Comparison of ENCODE assay signal across 8 mouse cellular contexts in genomic region chr2:84738271-84738911, GRCm38 (mm10). TPM values are rescaled to one million over a fixed set of nuclear protein-coding genes. Genes with fewer than 3 reads are reported as not detected.
DNase-seq lines count a peak whose midpoint lies in the region; ATAC-seq and TF ChIP-seq lines count a peak whose summit lies in the region.

No protein-coding gene starts in this region.

- no peak for ATAC-seq in hindbrain, embryonic 11.5 days (ENCODE audit: low FRiP score)
- no peak for ATAC-seq in limb, embryonic 14.5 days (ENCODE audit: low FRiP score, low read depth)
- ATAC-seq in midbrain, postnatal 0 days (ENCODE audit: low FRiP score): no peak

- peak overlapping the region; percentile 34; the same call in 1 of the 2 replicates for H3K9ac ChIP-seq in hindbrain, embryonic 11.5 days (ENCODE audit: low read depth, low read length)
- peak overlapping the region; percentile 34; the same call in 1 of the 2 replicates for H3K9ac ChIP-seq in limb, embryonic 14.5 days (ENCODE audit: low read depth, low read length, severe bottlenecking)
- H3K9ac ChIP-seq in midbrain, postnatal 0 days (replicated peaks; ENCODE audit: low read length, poor library complexity, severe bottlenecking): no peak overlapping the region

- DNase-seq in layer of hippocampus, adult 2 months (ENCODE audit: low spot score in 2 of 2): no peak
- DNase-seq in layer of hippocampus, adult 11-12 months (ENCODE audit: low spot score): no peak
- DNase-seq in embryo, embryonic 10 days (ENCODE audit: low spot score): peak; percentile 78
- peak; percentile 64 for DNase-seq in hindbrain, embryonic 11.5 days (ENCODE audit: low spot score)
- peak; percentile 49 for DNase-seq in limb, embryonic 14.5 days (ENCODE audit: low spot score)
- peak; percentile 62 for DNase-seq in midbrain, postnatal 0 days (ENCODE audit: low spot score)
- no peak for DNase-seq in Muller cell, postnatal 12 days (ENCODE audit: inconsistent ontology term)
- DNase-seq in gastrocnemius, postnatal 25 days: no peak

- no peak overlapping the region for H3K27ac ChIP-seq in layer of hippocampus, adult 2 months
- peak overlapping the region; percentile 80 for H3K27ac ChIP-seq in hindbrain, embryonic 11.5 days (ENCODE audit: low read depth, low read length)
- 0 out of 2 replicates have a peak overlapping the region, but pooled peaks have one; percentile 39 for H3K27ac ChIP-seq in limb, embryonic 14.5 days (replicated peaks; ENCODE audit: low read depth, low read length)
- H3K27ac ChIP-seq in midbrain, postnatal 0 days (ENCODE audit: low read depth, low read length): no peak overlapping the region

- WGBS in hindbrain, embryonic 11.5 days: 2% methylated on average over 12 of the region's 12 CpGs
- under 1% methylated on average over 12 of the region's 12 CpGs for WGBS in limb, embryonic 14.5 days
- 3% methylated on average over 12 of the region's 12 CpGs for whole genome bisulfite sequencing in midbrain, postnatal 0 days

- no peaks in the 10 kb centered on the region for H3K36me3 ChIP-seq in hindbrain, embryonic 11.5 days (ENCODE audit: control insufficient read depth, insufficient read depth, low read length)
- peaks cover 19% of the 10 kb centered on the region for H3K36me3 ChIP-seq in limb, embryonic 14.5 days (ENCODE audit: control insufficient read depth, insufficient read depth, low read length)
- H3K36me3 ChIP-seq in midbrain, postnatal 0 days (ENCODE audit: insufficient read depth, low read length): no peaks in the 10 kb centered on the region

- peak; percentile 61 for TF ChIP-seq CTCF in layer of hippocampus, adult 2 months (conservative IDR thresholded peaks at IDR 0.05)
- peak; percentile 71 for TF ChIP-seq CTCF in midbrain, postnatal 0 days (IDR thresholded peaks at IDR 0.05)

- no peak for TF ChIP-seq POLR2A in limb, embryonic 14.5 days (IDR thresholded peaks at IDR 0.05; ENCODE audit: borderline replicate concordance, extremely low read depth, insufficient read depth, insufficient read length)

- H3K9me3 ChIP-seq in hindbrain, embryonic 11.5 days (ENCODE audit: control insufficient read depth, low read length): no peaks in the 10 kb centered on the region
- no peaks in the 10 kb centered on the region for H3K9me3 ChIP-seq in limb, embryonic 14.5 days (ENCODE audit: control insufficient read depth, low read length)
- H3K9me3 ChIP-seq in midbrain, postnatal 0 days (ENCODE audit: low read length): no peaks in the 10 kb centered on the region

- H3K4me3 ChIP-seq in layer of hippocampus, adult 2 months: no peak overlapping the region; the same call in 1 of the 2 replicates
- no peak overlapping the region for H3K4me3 ChIP-seq in hindbrain, embryonic 11.5 days (ENCODE audit: low read depth, low read length)
- peak overlapping the region; percentile 5; the same call in 1 of the 2 replicates for H3K4me3 ChIP-seq in limb, embryonic 14.5 days (replicated peaks; ENCODE audit: low read length)
- H3K4me3 ChIP-seq in midbrain, postnatal 0 days (ENCODE audit: low read depth, low read length): no peak overlapping the region

- H3K27me3 ChIP-seq in hindbrain, embryonic 11.5 days (ENCODE audit: control insufficient read depth, insufficient read depth, low read length): no peaks in the 10 kb centered on the region
- H3K27me3 ChIP-seq in limb, embryonic 14.5 days (ENCODE audit: control insufficient read depth, insufficient read depth, low read length): no peaks in the 10 kb centered on the region
- H3K27me3 ChIP-seq in midbrain, postnatal 0 days (ENCODE audit: insufficient read depth, low read length): no peaks in the 10 kb centered on the region

- H3K4me1 ChIP-seq in hindbrain, embryonic 11.5 days (replicated peaks; ENCODE audit: control insufficient read depth, insufficient read depth, low read length): peaks cover 30% of the 10 kb centered on the region
- H3K4me1 ChIP-seq in limb, embryonic 14.5 days (ENCODE audit: control insufficient read depth, insufficient read depth, low read length): peaks cover 62% of the 10 kb centered on the region
- peaks cover 31% of the 10 kb centered on the region for H3K4me1 ChIP-seq in midbrain, postnatal 0 days (ENCODE audit: insufficient read depth, low read length)

- H3K4me2 ChIP-seq in hindbrain, embryonic 11.5 days (replicated peaks; ENCODE audit: low read depth, low read length): peak overlapping the region; percentile 31
- peak overlapping the region; percentile 28; the same call in 1 of the 2 replicates for H3K4me2 ChIP-seq in limb, embryonic 14.5 days (replicated peaks; ENCODE audit: low read depth, low read length, severe bottlenecking)
- peak overlapping the region; percentile 78 for H3K4me2 ChIP-seq in midbrain, postnatal 0 days (ENCODE audit: low read depth, low read length, poor library complexity, severe bottlenecking)

RNA-seq across cellular contexts. Expression of gene Ypel4, which starts 4.5 kb away (rescaled TPM):
- total RNA-seq in layer of hippocampus, adult 2 months (2021): 10 to 100 TPM; 90.0 to 93.4 TPM
- 13.7 and 16.4 TPM in 2 replicates for polyA plus RNA-seq in hindbrain, embryonic 11.5 days (2014; fragmentation: Nextera tagmentation; extraction: Ambion mirVana)
- polyA plus RNA-seq in limb, embryonic 14.5 days (2012; rRNA removed): 13.2 and 14.6 TPM in 2 replicates
- polyA plus RNA-seq in limb, embryonic 14.5 days (2014; fragmentation: Nextera tagmentation; extraction: Ambion mirVana): 7.4 and 9.0 TPM in 2 replicates
- total RNA-seq in midbrain, postnatal 0 days (2014; rRNA removed): 12.9 and 15.0 TPM in 2 replicates
- polyA plus RNA-seq in midbrain, postnatal 0 days (2015; fragmentation: Nextera tagmentation; extraction: Ambion mirVana): 14.3 and 14.7 TPM in 2 replicates
- under 1 TPM; 0.49 to 0.51 TPM for total RNA-seq in gastrocnemius, postnatal 25 days (2021)

RNA-seq across cellular contexts. Expression of gene Gm19426, which starts 5.1 kb away (rescaled TPM):
- 1 to 10 TPM; 1.6 to 2.5 TPM for total RNA-seq in layer of hippocampus, adult 2 months (2021)
- 7.1 TPM in 2 replicates for polyA plus RNA-seq in hindbrain, embryonic 11.5 days (2014; fragmentation: Nextera tagmentation; extraction: Ambion mirVana)
- 11.6 and 14.9 TPM in 2 replicates for polyA plus RNA-seq in limb, embryonic 14.5 days (2012; rRNA removed)
- polyA plus RNA-seq in limb, embryonic 14.5 days (2014; fragmentation: Nextera tagmentation; extraction: Ambion mirVana): 4.3 and 5.7 TPM in 2 replicates
- total RNA-seq in midbrain, postnatal 0 days (2014; rRNA removed): 0.88 and 1.1 TPM in 2 replicates
- 2.1 and 2.4 TPM in 2 replicates for polyA plus RNA-seq in midbrain, postnatal 0 days (2015; fragmentation: Nextera tagmentation; extraction: Ambion mirVana)
- total RNA-seq in gastrocnemius, postnatal 25 days (2021): under 1 TPM; 0.54 to 0.95 TPM

RNA-seq across cellular contexts. Expression of gene Clp1, which starts 11.2 kb away (rescaled TPM):
- total RNA-seq in layer of hippocampus, adult 2 months (2021): 1 to 10 TPM; 8.1 to 8.8 TPM
- 44.3 and 53.9 TPM in 2 replicates for polyA plus RNA-seq in hindbrain, embryonic 11.5 days (2014; fragmentation: Nextera tagmentation; extraction: Ambion mirVana)
- polyA plus RNA-seq in limb, embryonic 14.5 days (2012; rRNA removed): 19.5 and 21.1 TPM in 2 replicates
- polyA plus RNA-seq in limb, embryonic 14.5 days (2014; fragmentation: Nextera tagmentation; extraction: Ambion mirVana): 30.7 and 30.9 TPM in 2 replicates
- total RNA-seq in midbrain, postnatal 0 days (2014; rRNA removed): 12.6 TPM in 2 replicates
- 12.5 and 13.4 TPM in 2 replicates for polyA plus RNA-seq in midbrain, postnatal 0 days (2015; fragmentation: Nextera tagmentation; extraction: Ambion mirVana)
- 1 to 10 TPM; 3.2 to 3.5 TPM for total RNA-seq in gastrocnemius, postnatal 25 days (2021)

RNA-seq across cellular contexts. Expression of gene Zdhhc5, which starts 23.4 kb away (rescaled TPM):
- total RNA-seq in layer of hippocampus, adult 2 months (2021): 10 to 100 TPM; 37.4 to 38.1 TPM
- polyA plus RNA-seq in hindbrain, embryonic 11.5 days (2014; fragmentation: Nextera tagmentation; extraction: Ambion mirVana): 22.5 and 30.1 TPM in 2 replicates
- polyA plus RNA-seq in limb, embryonic 14.5 days (2012; rRNA removed): 46.6 and 55.4 TPM in 2 replicates
- 34.0 and 36.5 TPM in 2 replicates for polyA plus RNA-seq in limb, embryonic 14.5 days (2014; fragmentation: Nextera tagmentation; extraction: Ambion mirVana)
- 39.0 and 39.4 TPM in 2 replicates for total RNA-seq in midbrain, postnatal 0 days (2014; rRNA removed)
- 14.5 and 17.9 TPM in 2 replicates for polyA plus RNA-seq in midbrain, postnatal 0 days (2015; fragmentation: Nextera tagmentation; extraction: Ambion mirVana)
- total RNA-seq in gastrocnemius, postnatal 25 days (2021): 10 to 100 TPM; 56.6 TPM

RNA-seq across cellular contexts. Expression of gene Serping1, which starts 36.9 kb away (rescaled TPM):
- total RNA-seq in layer of hippocampus, adult 2 months (2021): 1 to 10 TPM; 7.4 to 8.4 TPM
- 38.0 and 46.1 TPM in 2 replicates for polyA plus RNA-seq in hindbrain, embryonic 11.5 days (2014; fragmentation: Nextera tagmentation; extraction: Ambion mirVana)
- polyA plus RNA-seq in limb, embryonic 14.5 days (2012; rRNA removed): 38.9 and 41.2 TPM in 2 replicates
- polyA plus RNA-seq in limb, embryonic 14.5 days (2014; fragmentation: Nextera tagmentation; extraction: Ambion mirVana): 44.1 and 44.4 TPM in 2 replicates
- total RNA-seq in midbrain, postnatal 0 days (2014; rRNA removed): 19.9 and 20.9 TPM in 2 replicates
- 30.6 and 31.9 TPM in 2 replicates for polyA plus RNA-seq in midbrain, postnatal 0 days (2015; fragmentation: Nextera tagmentation; extraction: Ambion mirVana)
- total RNA-seq in gastrocnemius, postnatal 25 days (2021): 10 to 100 TPM; 46.7 to 59.3 TPM

Comparison
In these comparisons a context has a peak if more than half of its experiments do, and no peak if none do; other contexts are left out.
1. DNase-seq: peak in embryo, embryonic 10 days (single experiment), hindbrain, embryonic 11.5 days (single experiment), limb, embryonic 14.5 days (single experiment) and midbrain, postnatal 0 days (single experiment); none in layer of hippocampus, adult 2 months (0 of 2), layer of hippocampus, adult 11-12 months (single experiment), Muller cell, postnatal 12 days (single experiment) and gastrocnemius, postnatal 25 days (single experiment).
2. H3K27ac ChIP-seq: peak in hindbrain, embryonic 11.5 days (single experiment) and limb, embryonic 14.5 days (single experiment); none in layer of hippocampus, adult 2 months (single experiment) and midbrain, postnatal 0 days (single experiment).
3. H3K4me2 ChIP-seq: peak in every context shown above with its lines; median percentile 78 in midbrain, postnatal 0 days; 31 in hindbrain, embryonic 11.5 days; 28 in limb, embryonic 14.5 days.